Mouse (Mus musculus): ENCODE data around the gene Mturn.

- no peak for TF ChIP-seq POLR2A (IDR thresholded peaks at IDR 0.05; ENCODE audit: low read depth, low read length)
- TF ChIP-seq CTCF (IDR thresholded peaks at IDR 0.05; ENCODE audit: borderline replicate concordance, insufficient read depth, low read length) = no peak
Measured at GRCm38 (mm10) chr6:54751621-54752020, 70.2 kb downstream of the Mturn start.

Measured in embryonic fibroblast, embryonic 13.5 days (primary cell).